Mouse (Mus musculus) spleen, adult 2 months (tissue): ENCODE results near the gene Luc7l3.

Source experiments
- CTCF ChIP-seq: fragments of 200-500 bp; IDR thresholded peaks from 2 replicates; pipeline ENCODE4 v1.5.1; 2011; ENCODE audit warnings: mild to moderate bottlenecking, inconsistent platforms; ENCODE audit not compliant: insufficient read depth, insufficient read length, insufficient replicate concordance; ENCODE audit errors: extremely low read depth
- POLR2A ChIP-seq: fragments of 200-500 bp; IDR thresholded peaks from 2 replicates; pipeline ENCODE4 v1.6.1; 2011; ENCODE audit warnings: low read depth, low read length, inconsistent platforms

- TF ChIP-seq CTCF (no peak), POLR2A (peak; percentile 82)
Observed at GRCm38 (mm10) chr11:94321931-94322400, at the start of gene Luc7l3.
